Mouse (Mus musculus): Measurements from ENCODE around the gene Zc3h12c. TPM values are rescaled to one million over a fixed set of nuclear protein-coding genes. Genes with fewer than 3 reads are reported as not detected.

The Zc3h12c gene
- polyA plus RNA-seq, 1 experiment from 2014 or later = 9.3 TPM

DNA sequence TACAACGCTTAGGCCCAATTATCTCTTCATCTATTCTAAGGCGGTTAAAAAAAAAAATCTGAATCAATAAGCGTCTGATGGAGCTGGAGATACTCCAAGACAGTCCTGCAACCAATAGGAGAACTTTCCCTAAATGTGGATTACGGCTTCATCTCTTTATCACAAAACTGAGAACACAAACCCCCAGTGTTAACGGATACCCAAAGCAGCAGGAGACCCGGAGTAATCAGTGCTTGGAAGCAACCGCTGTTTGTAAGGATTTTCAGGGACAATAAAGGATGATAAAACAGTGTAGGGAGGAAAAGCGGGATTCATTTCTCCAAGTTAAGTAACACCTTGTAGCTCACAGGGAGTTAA, 888 bp downstream of the Zc3h12c start:
- in situ Hi-C loops (cut with MboI; ENCODE audit: low pct_unique_long_range_greater_than_20kb) = loop anchor here (5.0 kb wide), 1 partner anchor 120 kb away; no protein-coding TSS in a partner anchor
- H3K27me3 ChIP-seq = no peaks in the 10 kb centered on the region
- no peak for TF ChIP-seq CTCF (IDR thresholded peaks at IDR 0.05)
- no peak for DNase-seq (ENCODE audit: low read depth, low spot score)
- ChIA-PET CTCF (no interaction called here), POLR2A (no interaction called here)
- no peak for ATAC-seq

DNA sequence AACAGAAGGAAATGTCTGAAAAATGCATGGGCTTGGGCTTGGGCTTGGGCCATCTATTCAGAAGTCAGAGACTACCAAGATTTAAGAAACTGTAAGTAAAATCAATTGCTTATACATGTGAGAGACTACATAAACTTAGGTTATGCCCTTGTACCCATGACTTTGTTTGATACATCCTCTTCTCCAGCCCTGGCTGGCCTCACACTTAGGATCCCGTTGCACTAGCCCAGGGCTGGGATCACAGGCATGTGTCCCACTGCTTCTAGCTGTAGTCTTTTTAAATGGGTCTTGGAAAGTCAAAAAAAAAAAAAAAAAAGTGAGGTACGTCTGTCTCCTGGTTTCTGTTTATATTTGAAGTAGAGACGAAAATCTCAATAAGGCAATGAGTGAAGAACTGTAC, 1.3 kb downstream of the Zc3h12c start:
- in situ Hi-C loops (cut with MboI; ENCODE audit: low pct_unique_long_range_greater_than_20kb) = loop anchor here (5.0 kb wide), 1 partner anchor 120 kb away; no protein-coding TSS in a partner anchor
- H3K27me3 ChIP-seq = no peaks in the 10 kb centered on the region
- no peak for DNase-seq (ENCODE audit: low read depth, low spot score)
- no peak for TF ChIP-seq CTCF (IDR thresholded peaks at IDR 0.05)
- CTCF ChIA-PET = no interaction called here
- POLR2A ChIA-PET = no interaction called here
- ATAC-seq = no peak

DNA sequence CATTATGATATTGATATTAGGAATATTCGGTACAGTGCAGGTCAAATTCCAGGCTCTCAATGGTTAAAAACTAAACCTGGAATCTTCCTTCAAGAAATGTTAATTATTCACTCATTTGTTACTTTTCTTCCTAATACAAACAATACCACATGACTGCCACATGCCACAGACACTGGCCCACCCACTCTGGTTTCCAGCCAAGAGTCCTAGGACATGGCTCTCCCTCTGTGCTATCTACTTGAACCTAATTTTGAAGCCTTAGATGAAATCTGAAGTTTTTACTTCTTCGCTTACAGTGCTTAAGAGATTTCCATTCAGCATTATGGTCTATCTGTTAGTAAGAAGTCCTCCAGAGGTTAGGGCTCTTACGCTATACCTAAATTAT, 2.7 kb downstream of the Zc3h12c start:
- ATAC-seq (no peak), DNase-seq (ENCODE audit: low read depth, low spot score) (no peak)
- TF ChIP-seq CTCF (IDR thresholded peaks at IDR 0.05) = no peak
- H3K27me3 ChIP-seq = no peaks in the 10 kb centered on the region
- POLR2A ChIA-PET = no interaction called here
- in situ Hi-C loops (cut with MboI; ENCODE audit: low pct_unique_long_range_greater_than_20kb) = loop anchor here (5.0 kb wide), 1 partner anchor 122 kb away; no protein-coding TSS in a partner anchor
- CTCF ChIA-PET = no interaction called here

DNA sequence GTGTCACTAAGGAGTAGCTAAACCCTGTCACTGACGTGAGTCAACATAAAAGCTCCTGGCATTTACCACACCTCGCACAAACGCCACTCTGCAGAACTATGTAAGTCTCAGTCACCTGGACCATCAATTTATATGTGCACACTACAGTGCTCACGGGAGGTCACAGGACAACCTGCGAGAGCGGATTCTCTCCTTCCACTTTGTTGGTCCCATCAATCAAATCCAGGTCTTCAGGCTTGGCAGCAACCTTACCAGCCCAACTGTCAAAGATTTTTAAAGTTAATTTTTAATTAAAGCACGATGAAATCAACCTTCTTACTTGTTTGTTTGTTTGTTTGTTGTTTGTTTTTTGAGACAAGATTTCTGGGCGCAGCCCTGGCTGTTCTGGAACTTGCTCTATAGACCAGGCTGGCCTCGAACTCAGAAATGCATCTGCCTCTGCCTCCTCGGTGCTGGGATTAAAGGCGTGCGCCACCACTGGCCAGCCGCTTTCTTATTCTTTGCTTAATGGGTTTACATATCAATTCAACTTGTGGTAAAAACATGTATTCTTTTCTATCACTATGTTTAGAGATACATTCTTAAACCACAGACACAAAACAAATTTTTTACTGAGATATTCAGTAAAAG, 3.2 kb downstream of the Zc3h12c start:
- ATAC-seq = no peak
- in situ Hi-C loops (cut with MboI; ENCODE audit: low pct_unique_long_range_greater_than_20kb) = loop anchor here (5.0 kb wide), 1 partner anchor 122 kb away; no protein-coding TSS in a partner anchor
- POLR2A ChIA-PET = no interaction called here
- no peak for DNase-seq (ENCODE audit: low read depth, low spot score)
- CTCF ChIA-PET = no interaction called here
- no peak for TF ChIP-seq CTCF (IDR thresholded peaks at IDR 0.05)
- no peaks in the 10 kb centered on the region for H3K27me3 ChIP-seq

DNA sequence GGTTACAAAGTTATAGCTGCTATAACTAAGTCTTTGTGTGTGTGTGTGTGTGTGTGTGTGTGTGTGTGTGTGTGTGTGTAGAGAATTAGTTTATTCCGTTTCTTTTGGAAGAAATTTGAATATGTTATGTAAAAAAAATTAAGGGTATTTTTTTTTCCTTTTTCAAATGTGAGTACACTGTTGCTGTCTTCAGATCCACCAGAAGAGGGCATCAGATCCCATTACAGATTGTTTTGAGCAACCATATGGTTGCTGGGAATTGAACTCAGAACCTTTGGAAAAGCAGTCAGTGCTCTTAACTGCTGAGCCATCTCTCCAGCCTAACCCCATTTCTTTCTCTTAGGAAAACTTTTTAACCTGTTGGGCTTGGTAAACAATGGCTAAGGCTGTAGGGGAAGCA, 7.9 kb downstream of the Zc3h12c start:
- in situ Hi-C loops (cut with MboI; ENCODE audit: low pct_unique_long_range_greater_than_20kb) = no loop called here
- peak; percentile 36 for TF ChIP-seq CTCF (IDR thresholded peaks at IDR 0.05)
- DNase-seq (ENCODE audit: low read depth, low spot score) (no peak), ATAC-seq (no peak)
- ChIA-PET POLR2A (no interaction called here), CTCF (no interaction called here)
- no peaks in the 10 kb centered on the region for H3K27me3 ChIP-seq

DNA sequence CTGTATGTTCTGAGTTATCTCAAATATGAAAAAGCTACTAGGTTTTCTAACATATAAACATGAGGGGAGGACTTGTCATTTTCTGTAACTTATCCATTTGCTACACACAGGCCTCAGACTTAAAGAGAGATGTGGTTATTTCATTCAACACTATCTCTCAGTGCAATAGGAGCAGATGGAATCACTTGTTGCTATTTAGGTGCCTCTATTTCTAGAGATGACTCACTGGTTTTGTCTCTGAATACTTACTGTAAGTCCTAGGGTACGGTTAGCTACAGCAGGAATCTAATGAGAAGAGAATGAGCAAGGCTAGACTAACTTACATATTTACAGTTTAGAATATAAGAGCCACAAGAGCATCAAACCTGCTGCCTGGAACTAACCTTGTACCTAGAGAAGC, 9.8 kb downstream of the Zc3h12c start:
- no peaks in the 10 kb centered on the region for H3K27me3 ChIP-seq
- CTCF ChIA-PET = interaction anchor here (0.9 kb wide), 1 partner anchor 124 kb away, joined by 3 read pairs; no protein-coding TSS in a partner anchor
- POLR2A ChIA-PET = no interaction called here
- DNase-seq (ENCODE audit: low read depth, low spot score) = no peak
- TF ChIP-seq CTCF (IDR thresholded peaks at IDR 0.05) = no peak
- in situ Hi-C loops (cut with MboI; ENCODE audit: low pct_unique_long_range_greater_than_20kb) = no loop called here
- ATAC-seq = no peak

DNA sequence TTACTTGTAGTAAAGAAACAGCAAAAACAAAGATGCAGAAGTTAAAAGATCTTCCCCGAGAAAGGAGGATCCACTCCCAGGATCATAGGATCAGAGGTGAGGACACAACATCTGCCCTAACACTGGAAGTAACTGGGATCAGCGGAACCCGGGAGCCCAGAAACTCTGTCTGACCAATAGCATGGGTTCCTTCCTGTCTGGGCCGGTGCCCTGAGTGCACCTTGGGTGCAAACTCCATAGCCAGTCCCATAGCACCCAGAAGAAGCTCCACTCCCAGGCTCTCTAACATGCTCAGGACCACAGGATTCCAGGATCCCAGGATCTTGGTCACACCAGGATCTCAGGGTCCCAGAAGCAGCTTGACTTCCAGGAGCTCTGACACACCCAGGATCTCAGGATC, 13.0 kb downstream of the Zc3h12c start:
- in situ Hi-C loops (cut with MboI; ENCODE audit: low pct_unique_long_range_greater_than_20kb) = no loop called here
- ATAC-seq = no peak
- H3K27me3 ChIP-seq = no peaks in the 10 kb centered on the region
- ChIA-PET POLR2A (no interaction called here), CTCF (no interaction called here)
- DNase-seq (ENCODE audit: low read depth, low spot score) = no peak
- no peak for TF ChIP-seq CTCF (IDR thresholded peaks at IDR 0.05)

DNA sequence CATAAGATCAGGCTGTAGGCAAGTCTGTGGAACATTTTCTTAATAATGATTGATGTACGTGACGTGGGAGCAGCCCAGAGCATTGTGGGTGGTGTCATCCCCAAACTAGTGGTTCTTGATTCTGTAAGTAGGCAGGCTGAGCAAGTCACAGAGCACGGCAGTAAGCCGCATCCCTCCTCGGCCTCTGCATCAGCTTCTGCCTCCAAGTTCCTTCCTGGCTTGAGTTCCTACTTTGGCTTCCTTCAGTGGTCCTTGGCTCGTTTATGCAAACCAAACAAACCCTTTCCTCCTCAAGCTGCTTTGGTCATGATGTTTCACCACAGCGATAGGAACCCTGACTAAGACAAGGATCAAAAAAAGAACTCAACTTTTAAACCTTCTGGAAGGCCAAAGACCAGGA, 14.1 kb downstream of the Zc3h12c start:
- ATAC-seq = no peak
- in situ Hi-C loops (cut with MboI; ENCODE audit: low pct_unique_long_range_greater_than_20kb) = no loop called here
- no peak for TF ChIP-seq CTCF (IDR thresholded peaks at IDR 0.05)
- CTCF ChIA-PET = no interaction called here
- DNase-seq (ENCODE audit: low read depth, low spot score) = no peak
- no peaks in the 10 kb centered on the region for H3K27me3 ChIP-seq
- POLR2A ChIA-PET = no interaction called here

DNA sequence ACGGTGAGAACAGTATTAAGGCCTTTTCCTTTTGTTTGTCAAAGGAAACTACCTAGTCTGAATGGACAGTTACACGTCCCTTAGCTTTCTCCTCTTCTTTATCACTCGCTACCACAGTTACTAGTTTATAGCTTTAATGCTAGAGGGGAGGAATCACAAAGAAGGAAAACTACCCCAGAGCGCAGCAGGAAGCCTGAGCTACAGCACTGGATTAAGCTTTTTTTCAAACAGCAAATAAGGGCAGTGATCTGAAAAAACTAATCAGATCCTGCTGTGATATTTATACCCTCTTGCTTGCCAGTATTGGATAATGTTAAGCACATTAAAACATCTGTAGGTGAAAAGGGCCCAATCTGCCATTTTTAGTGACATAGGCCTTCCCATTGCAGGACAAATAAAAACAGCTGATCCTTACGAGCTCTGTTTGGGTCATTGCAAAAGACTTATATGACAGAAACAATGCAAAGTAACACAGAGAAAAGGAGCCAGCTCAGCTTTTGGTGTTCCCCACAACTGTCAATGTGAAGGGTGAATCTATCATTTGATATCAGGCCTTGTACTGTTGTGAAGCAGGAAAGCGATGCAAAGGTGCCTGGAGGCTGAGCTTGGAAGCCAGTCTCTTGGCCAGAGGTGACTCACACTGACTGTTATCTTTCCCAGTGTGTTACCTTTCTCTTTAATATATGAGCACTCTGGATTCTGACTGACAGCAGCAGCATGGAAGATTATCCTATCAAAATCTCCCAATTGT, 16.1 kb downstream of the Zc3h12c start:
- no peak for TF ChIP-seq CTCF (IDR thresholded peaks at IDR 0.05)
- H3K27me3 ChIP-seq = no peaks in the 10 kb centered on the region
- no peak for DNase-seq (ENCODE audit: low read depth, low spot score)
- CTCF ChIA-PET = interaction anchor here (1.5 to 1.6 kb wide), 3 partner anchors 20 to 135 kb away, joined by 3 read pairs; no protein-coding TSS in a partner anchor
- no peak for ATAC-seq
- in situ Hi-C loops (cut with MboI; ENCODE audit: low pct_unique_long_range_greater_than_20kb) = no loop called here
- POLR2A ChIA-PET = interaction anchor here (0.5 kb wide), 1 partner anchor 1326 kb away, joined by 3 read pairs; no protein-coding TSS in a partner anchor

DNA sequence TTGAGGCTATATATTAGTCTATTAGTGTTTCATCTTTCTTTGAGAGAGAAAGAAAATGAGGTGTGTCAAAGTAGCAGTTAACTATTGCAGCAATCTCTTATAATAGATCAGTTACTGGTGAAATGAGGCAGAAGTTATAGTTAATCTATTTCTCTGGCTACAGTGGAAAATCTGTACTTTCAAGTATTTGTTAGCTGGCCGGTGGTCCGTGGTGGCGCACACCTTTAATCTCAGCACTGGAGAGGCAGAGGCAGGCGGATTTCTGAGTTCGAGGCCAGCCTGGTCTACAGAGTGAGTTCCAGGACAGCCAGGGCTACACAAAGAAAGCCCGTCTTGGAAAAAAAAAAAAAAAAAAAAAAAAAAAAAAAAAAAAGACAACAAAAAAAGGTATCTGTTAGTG, 18.6 kb downstream of the Zc3h12c start:
- no peak for TF ChIP-seq CTCF (IDR thresholded peaks at IDR 0.05)
- in situ Hi-C loops (cut with MboI; ENCODE audit: low pct_unique_long_range_greater_than_20kb) = no loop called here
- ATAC-seq (no peak), DNase-seq (ENCODE audit: low read depth, low spot score) (no peak)
- ChIA-PET CTCF (interaction anchor here (0.6 to 4.5 kb wide), 2 partner anchors 11 to 1237 kb away, joined by 3 to 14 read pairs; no protein-coding TSS in a partner anchor), POLR2A (no interaction called here)
- no peaks in the 10 kb centered on the region for H3K27me3 ChIP-seq

DNA sequence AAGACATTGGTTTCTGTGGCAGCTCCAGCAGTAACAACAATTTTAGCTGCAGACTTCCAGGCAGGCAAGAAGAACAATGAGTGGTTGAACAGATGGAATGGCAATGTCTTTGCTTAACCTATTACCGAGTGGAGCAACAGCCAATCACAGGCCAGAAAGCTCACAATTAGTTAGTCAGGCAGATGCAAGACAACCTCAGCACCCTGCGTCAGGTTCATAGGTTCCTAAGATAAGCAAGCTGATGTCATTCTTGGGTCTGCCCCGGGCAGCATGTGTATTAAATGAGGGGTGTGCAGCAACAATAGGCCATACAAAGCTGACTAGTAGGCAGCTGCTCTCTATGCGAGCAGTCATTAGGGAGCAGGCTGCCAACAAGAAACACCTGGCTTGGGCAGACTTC, 19.1 kb downstream of the Zc3h12c start:
- ChIA-PET CTCF (interaction anchor here (4.5 kb wide), 1 partner anchor 10 kb away, joined by 14 read pairs; no protein-coding TSS in a partner anchor), POLR2A (no interaction called here)
- in situ Hi-C loops (cut with MboI; ENCODE audit: low pct_unique_long_range_greater_than_20kb) = no loop called here
- H3K27me3 ChIP-seq = no peaks in the 10 kb centered on the region
- DNase-seq (ENCODE audit: low read depth, low spot score) = no peak
- no peak for TF ChIP-seq CTCF (IDR thresholded peaks at IDR 0.05)
- no peak for ATAC-seq

Measured in Patski (cell line).